Mouse (Mus musculus) hindbrain, embryonic 12.5 days (tissue): ENCODE results near the gene Pcdh10. TPM values are rescaled to one million over a fixed set of nuclear protein-coding genes. Genes with fewer than 3 reads are reported as not detected.

Experiments used
- ATAC-seq: fragments of 200-750 bp; cut with Nextera tagmentation; 2 replicates; pipeline ENCODE4 v1.8.0; 2017; ENCODE audit warnings: moderate TSS enrichment; ENCODE audit not compliant: low FRiP score
- H3K27ac ChIP-seq: fragments of 300-500 bp; sonication (generic); 2 replicates; pipeline ENCODE4 v1.5.1; 2016; ENCODE audit warnings: mild to moderate bottlenecking
- H3K27me3 ChIP-seq: fragments of 300-500 bp; sonication (generic); 2 replicates; pipeline ENCODE4 v1.6.1; 2016; ENCODE audit warnings: mild to moderate bottlenecking
- H3K36me3 ChIP-seq: fragments of 300-500 bp; sonication (generic); 2 replicates; pipeline ENCODE4 v1.6.1; 2016; ENCODE audit warnings: mild to moderate bottlenecking
- H3K4me1 ChIP-seq: fragments of 300-500 bp; sonication (generic); 2 replicates; pipeline ENCODE4 v1.6.1; 2016
- H3K4me2 ChIP-seq: fragments of 300-500 bp; sonication (generic); replicated peaks from 2 replicates; pipeline ENCODE4 v1.6.1; 2016; ENCODE audit warnings: mild to moderate bottlenecking
- H3K4me3 ChIP-seq: fragments of 300-500 bp; sonication (generic); 2 replicates; pipeline ENCODE4 v1.5.1; 2016; ENCODE audit warnings: mild to moderate bottlenecking
- H3K9ac ChIP-seq: fragments of 300-500 bp; sonication (generic); 2 replicates; pipeline ENCODE4 v1.6.1; 2016; ENCODE audit warnings: mild to moderate bottlenecking, moderate library complexity
- H3K9me3 ChIP-seq: fragments of 300-500 bp; sonication (generic); replicated peaks from 2 replicates; pipeline ENCODE4 v1.6.1; 2016; ENCODE audit warnings: mild to moderate bottlenecking
- WGBS: fragments of 180-500 bp; shearing (Covaris S2); methylation state at CpG from one replicate; pipeline ENCODE4 v1.1.7; 2016; 5-methylcytosine and 5-hydroxymethylcytosine counted together
- polyA plus RNA-seq: library from polyadenylated mRNA; unstranded; fragments of >200 nt; fragmentation: Nextera tagmentation; extraction: Ambion mirVana; gene quantifications from 2 replicates; pipeline ENCODE4 v1.2.1, GENCODE M21; 2016

The Pcdh10 gene
- polyA plus RNA-seq, 1 experiment from 2014 or later: 9.3 TPM

- no peak overlapping the region for H3K4me3 ChIP-seq
- 62% methylated on average over 2 of the region's 2 CpGs for WGBS
- no peak overlapping the region for H3K9ac ChIP-seq
- no peak overlapping the region for H3K27ac ChIP-seq
- H3K4me2 ChIP-seq: peak overlapping the region; percentile 95
- H3K4me1 ChIP-seq: peaks cover 12% of the 10 kb centered on the region
- H3K27me3 ChIP-seq: no peaks in the 10 kb centered on the region
- no peak for ATAC-seq
- no peaks in the 10 kb centered on the region for H3K9me3 ChIP-seq
- no peaks in the 10 kb centered on the region for H3K36me3 ChIP-seq
Measured at GRCm38 (mm10) chr3:45383831-45384230, 5.6 kb downstream of the Pcdh10 start.

- no peaks in the 10 kb centered on the region for H3K27me3 ChIP-seq
- no peaks in the 10 kb centered on the region for H3K36me3 ChIP-seq
- H3K27ac ChIP-seq: peak overlapping the region; percentile 44; the same call in 1 of the 2 replicates
- peak overlapping the region; percentile 21 for H3K4me2 ChIP-seq
- no peak overlapping the region for H3K9ac ChIP-seq
- ATAC-seq: peak; percentile 70
- 26% methylated on average over 3 of the region's 3 CpGs for WGBS
- no peak overlapping the region for H3K4me3 ChIP-seq
- no peaks in the 10 kb centered on the region for H3K9me3 ChIP-seq
- H3K4me1 ChIP-seq: peaks cover 12% of the 10 kb centered on the region
Measured at GRCm38 (mm10) chr3:45385028-45385427, 6.8 kb downstream of the Pcdh10 start.

GRCm38 (mm10) chr3:45385451-45385850, 7.3 kb downstream of the Pcdh10 start:
- H3K36me3 ChIP-seq: no peaks in the 10 kb centered on the region
- 40% methylated on average over 2 of the region's 2 CpGs for WGBS
- peaks cover 10% of the 10 kb centered on the region for H3K4me1 ChIP-seq
- no peak overlapping the region for H3K9ac ChIP-seq
- no peaks in the 10 kb centered on the region for H3K27me3 ChIP-seq
- no peak overlapping the region for H3K4me3 ChIP-seq
- peak overlapping the region; percentile 23; the same call in 1 of the 2 replicates for H3K27ac ChIP-seq
- no peaks in the 10 kb centered on the region for H3K9me3 ChIP-seq
- H3K4me2 ChIP-seq: peak overlapping the region; percentile 21
- no peak for ATAC-seq

- no peak overlapping the region for H3K4me2 ChIP-seq
- WGBS: 63% methylated on average over 2 of the region's 2 CpGs
Measured at GRCm38 (mm10) chr3:45386512-45386911, 8.3 kb downstream of the Pcdh10 start.

GRCm38 (mm10) chr3:45397101-45397500, 18.9 kb downstream of the Pcdh10 start:
- 86% methylated on average over 4 of the region's 4 CpGs for WGBS
- no peak overlapping the region for H3K9ac ChIP-seq
- H3K4me1 ChIP-seq: no peaks in the 10 kb centered on the region
- H3K4me2 ChIP-seq: no peak overlapping the region
- no peak for ATAC-seq
- H3K27ac ChIP-seq: no peak overlapping the region
- no peak overlapping the region for H3K4me3 ChIP-seq
- no peaks in the 10 kb centered on the region for H3K27me3 ChIP-seq
- no peaks in the 10 kb centered on the region for H3K36me3 ChIP-seq
- no peaks in the 10 kb centered on the region for H3K9me3 ChIP-seq

More at GRCm38 (mm10) chr3:45386512-45386911, 8.3 kb downstream of the Pcdh10 start:
- H3K9me3 ChIP-seq: no peaks in the 10 kb centered on the region
- ATAC-seq: no peak
- H3K9ac ChIP-seq: no peak overlapping the region
- no peak overlapping the region for H3K27ac ChIP-seq
- H3K27me3 ChIP-seq: no peaks in the 10 kb centered on the region
- H3K36me3 ChIP-seq: no peaks in the 10 kb centered on the region
- H3K4me1 ChIP-seq: peaks cover 8% of the 10 kb centered on the region
- no peak overlapping the region for H3K4me3 ChIP-seq

- Histone ChIP-seq H3K9me3 (no peaks in the 10 kb centered on the region), H3K27me3 (no peaks in the 10 kb centered on the region), H3K27ac (no peak overlapping the region), H3K36me3 (no peaks in the 10 kb centered on the region), H3K4me3 (no peak overlapping the region), H3K9ac (no peak overlapping the region), H3K4me1 (no peaks in the 10 kb centered on the region), H3K4me2 (no peak overlapping the region)
- WGBS: 91% methylated on average over 2 of the region's 2 CpGs
- ATAC-seq: no peak
Measured at GRCm38 (mm10) chr3:45403239-45403638, 25.0 kb downstream of the Pcdh10 start.

GRCm38 (mm10) chr3:45431691-45432090, 53.5 kb downstream of the Pcdh10 start:
- H3K27me3 ChIP-seq: no peaks in the 10 kb centered on the region
- no peaks in the 10 kb centered on the region for H3K4me1 ChIP-seq
- no peak overlapping the region for H3K27ac ChIP-seq
- no peak overlapping the region for H3K9ac ChIP-seq
- ATAC-seq: no peak
- no peaks in the 10 kb centered on the region for H3K9me3 ChIP-seq
- 55% methylated on average over 1 of the region's 1 CpGs for WGBS
- H3K4me2 ChIP-seq: no peak overlapping the region
- H3K36me3 ChIP-seq: no peaks in the 10 kb centered on the region
- H3K4me3 ChIP-seq: no peak overlapping the region

GRCm38 (mm10) chr3:45432172-45432765, 54.1 kb downstream of the Pcdh10 start:
- WGBS: 62% methylated on average over 11 of the region's 11 CpGs
- ATAC-seq: peak; percentile 56; the same call in 1 of the 2 replicates

More at GRCm38 (mm10) chr3:45432172-45432765, 54.1 kb downstream of the Pcdh10 start:
- Histone ChIP-seq H3K27ac (no peak overlapping the region), H3K36me3 (no peaks in the 10 kb centered on the region), H3K4me2 (no peak overlapping the region), H3K27me3 (no peaks in the 10 kb centered on the region), H3K9me3 (no peaks in the 10 kb centered on the region), H3K4me1 (no peaks in the 10 kb centered on the region), H3K9ac (no peak overlapping the region), H3K4me3 (no peak overlapping the region)
